Comparison of ENCODE assay signal across 22 mouse cellular contexts in the genomic region with DNA sequence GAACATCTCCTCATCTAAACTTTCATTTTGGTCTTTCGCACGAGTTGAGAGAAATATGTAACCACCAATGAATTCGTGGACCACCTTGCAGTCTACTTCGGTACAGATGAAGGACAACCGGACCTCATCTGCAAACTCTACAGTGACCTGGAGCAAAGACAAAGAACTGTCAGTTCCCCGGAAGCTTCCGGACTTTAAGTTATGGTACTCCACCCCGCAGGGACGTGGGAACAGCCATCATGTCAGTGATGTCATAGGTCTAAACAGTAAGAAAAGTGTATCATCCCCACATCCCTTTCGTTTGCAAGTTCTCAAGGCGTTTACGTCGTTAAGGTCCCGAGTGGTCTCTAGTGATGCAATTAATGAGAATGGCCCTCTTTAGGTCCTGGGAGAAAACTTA. TPM values are rescaled to one million over a fixed set of nuclear protein-coding genes. Genes with fewer than 3 reads are reported as not detected.
A peak's percentile ranks its signal among the peaks of the same experiment; 100 is the strongest.
DNase-seq lines count a peak whose midpoint lies in the region; ATAC-seq and TF ChIP-seq lines count a peak whose summit lies in the region.
"Had no signal": no experiment of that assay in that cellular context is flagged by ENCODE, and none has a peak within 500 bp of the region (broad histone marks: within the 10 kb centered on the region; RNA-seq: fewer than 3 reads in every experiment).

No protein-coding gene starts in this region.

- peaks cover 50% of the 10 kb centered on the region for H3K4me1 ChIP-seq in heart, embryonic 10.5 days
- H3K4me1 ChIP-seq in midbrain, postnatal 0 days (ENCODE audit: insufficient read depth, low read length): peaks cover 25% of the 10 kb centered on the region

- no peaks in the 10 kb centered on the region for H3K9me3 ChIP-seq in heart, embryonic 10.5 days
- no peaks in the 10 kb centered on the region for H3K9me3 ChIP-seq in midbrain, postnatal 0 days (ENCODE audit: low read length)
- H3K9me3 ChIP-seq: G1E had no signal

- peak; percentile 80 for DNase-seq in heart, adult 11 months
- no peak for DNase-seq in heart, adult 8-10 months (ENCODE audit: low spot score)
- peak; percentile 65 for DNase-seq in heart, embryonic 10.5 days (ENCODE audit: low spot score)
- DNase-seq in heart, adult 9 months (ENCODE audit: low spot score in 2 of 2): no peak
- DNase-seq in R1 (ENCODE audit: low read depth, low spot score): peak; percentile 53
- DNase-seq in midbrain, postnatal 0 days (ENCODE audit: low spot score): no peak
- DNase-seq: adrenal gland, adult 2 months; adrenal gland, adult 8-10 months; adrenal gland, postnatal 10 days; adrenal gland, postnatal 14 days; adrenal gland, postnatal 25 days; adrenal gland, postnatal 36 days; B cell, adult 2 months; cerebellum, adult 11 months; cerebellum, adult 11-12 months; cerebellum, adult 18-20 months; cerebellum, adult 2 months had no signal

- H3K36me3 ChIP-seq in heart, embryonic 10.5 days: peaks cover 70% of the 10 kb centered on the region
- H3K36me3 ChIP-seq in midbrain, postnatal 0 days (ENCODE audit: insufficient read depth, low read length): peaks cover 24% of the 10 kb centered on the region
- H3K36me3 ChIP-seq: G1E had no signal

- no peak overlapping the region for H3K4me3 ChIP-seq in heart, embryonic 10.5 days
- H3K4me3 ChIP-seq in midbrain, postnatal 0 days (ENCODE audit: low read depth, low read length): no peak overlapping the region

- no peak overlapping the region for H3K27ac ChIP-seq in heart, embryonic 10.5 days
- H3K27ac ChIP-seq in midbrain, postnatal 0 days (ENCODE audit: low read depth, low read length): no peak overlapping the region

- no peak overlapping the region for H3K9ac ChIP-seq in midbrain, postnatal 0 days (replicated peaks; ENCODE audit: low read length, poor library complexity, severe bottlenecking)

- no peak for TF ChIP-seq CTCF in midbrain, postnatal 0 days (IDR thresholded peaks at IDR 0.05)

- no peak overlapping the region for H3K4me2 ChIP-seq in midbrain, postnatal 0 days (ENCODE audit: low read depth, low read length, poor library complexity, severe bottlenecking)

- WGBS in heart, embryonic 10.5 days: 91% methylated on average over 14 of the region's 14 CpGs
- WGBS in midbrain, postnatal 0 days: 97% methylated on average over 14 of the region's 14 CpGs

- ATAC-seq in midbrain, postnatal 0 days (ENCODE audit: low FRiP score): no peak
- ATAC-seq: activated CD4-positive, CD25-positive, alpha-beta regulatory T cell, adult 4 months; CD4-positive, CD25-positive, alpha-beta regulatory T cell, adult 4 months; Patski had no signal

- H3K27me3 ChIP-seq in heart, embryonic 10.5 days (ENCODE audit: insufficient read depth, poor library complexity, severe bottlenecking): no peaks in the 10 kb centered on the region
- no peaks in the 10 kb centered on the region for H3K27me3 ChIP-seq in midbrain, postnatal 0 days (ENCODE audit: insufficient read depth, low read length)
- H3K27me3 ChIP-seq: CH12.LX, Patski had no signal

RNA-seq across cellular contexts. Expression of gene Gnpnat1, which starts 55.2 kb away (rescaled TPM):
- 10 to 100 TPM; 11.5 to 13.3 (median 12.3) TPM for total RNA-seq in heart, adult 8-10 months (2022)
- polyA plus RNA-seq in heart, embryonic 10.5 days (2016; fragmentation: Nextera tagmentation; extraction: Ambion mirVana): 34.9 and 54.4 TPM in 2 replicates
- 17.6 and 26.2 TPM in 2 replicates for total RNA-seq in midbrain, postnatal 0 days (2014; rRNA removed)
- 19.1 and 23.5 TPM in 2 replicates for polyA plus RNA-seq in midbrain, postnatal 0 days (2015; fragmentation: Nextera tagmentation; extraction: Ambion mirVana)

Comparison
In these comparisons a context has a peak if more than half of its experiments do, and no peak if none do; other contexts are left out.
1. DNase-seq: peak in heart, adult 11 months (single experiment), heart, embryonic 10.5 days (single experiment) and R1 (single experiment); none in heart, adult 8-10 months (single experiment), heart, adult 9 months (0 of 2) and midbrain, postnatal 0 days (single experiment).